Mouse (Mus musculus): ENCODE results near the gene Ivns1abp. TPM values are rescaled to one million over a fixed set of nuclear protein-coding genes. Genes with fewer than 3 reads are reported as not detected.

Ivns1abp gene
- polyA plus RNA-seq, 1 experiment = not detected

- TF ChIP-seq CTCF (IDR thresholded peaks at IDR 0.05; ENCODE audit: insufficient read depth, low read depth, low read length) (no peak), POLR2A (IDR thresholded peaks at IDR 0.05; ENCODE audit: insufficient read depth, low read depth, low read length) (no peak)
- no peaks in the 10 kb centered on the region for H3K4me1 ChIP-seq (ENCODE audit: control insufficient read depth, insufficient read depth, low read length)
- no peak overlapping the region for H3K4me3 ChIP-seq (ENCODE audit: insufficient read depth, low read depth, low read length)
- H3K27ac ChIP-seq (ENCODE audit: insufficient read depth, low read depth, low read length) = no peak overlapping the region
- 84% methylated on average over 2 of the region's 2 CpGs for WGBS
Observed at GRCm38 (mm10) chr1:151307059-151307458, 37.2 kb upstream of the Ivns1abp start.

DNA sequence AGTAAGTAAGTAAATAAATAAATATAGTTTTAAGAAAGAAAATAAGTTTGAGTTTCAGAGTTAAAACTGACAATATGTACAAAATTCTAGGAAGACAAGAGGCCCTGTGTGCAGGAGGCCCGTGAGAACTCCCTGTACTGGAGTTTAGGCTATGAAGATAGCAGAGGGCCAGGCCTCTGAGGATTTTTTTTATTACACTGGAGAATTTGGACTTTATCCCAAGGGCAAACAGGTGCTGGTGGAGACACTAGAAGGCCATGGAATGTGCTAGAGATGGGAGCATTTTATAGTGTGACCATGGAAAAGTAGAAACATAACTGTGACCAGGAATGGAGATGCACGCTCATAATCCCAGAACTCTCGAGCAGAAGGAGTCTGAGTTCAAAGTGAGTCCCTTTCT lies 36.5 kb upstream of the Ivns1abp start:
- no peak overlapping the region for H3K4me3 ChIP-seq (ENCODE audit: insufficient read depth, low read depth, low read length)
- WGBS = 89% methylated on average over 3 of the region's 3 CpGs
- TF ChIP-seq CTCF (IDR thresholded peaks at IDR 0.05; ENCODE audit: insufficient read depth, low read depth, low read length) = no peak
- no peak for TF ChIP-seq POLR2A (IDR thresholded peaks at IDR 0.05; ENCODE audit: insufficient read depth, low read depth, low read length)
- H3K4me1 ChIP-seq (ENCODE audit: control insufficient read depth, insufficient read depth, low read length) = no peaks in the 10 kb centered on the region
- no peak overlapping the region for H3K27ac ChIP-seq (ENCODE audit: insufficient read depth, low read depth, low read length)

DNA sequence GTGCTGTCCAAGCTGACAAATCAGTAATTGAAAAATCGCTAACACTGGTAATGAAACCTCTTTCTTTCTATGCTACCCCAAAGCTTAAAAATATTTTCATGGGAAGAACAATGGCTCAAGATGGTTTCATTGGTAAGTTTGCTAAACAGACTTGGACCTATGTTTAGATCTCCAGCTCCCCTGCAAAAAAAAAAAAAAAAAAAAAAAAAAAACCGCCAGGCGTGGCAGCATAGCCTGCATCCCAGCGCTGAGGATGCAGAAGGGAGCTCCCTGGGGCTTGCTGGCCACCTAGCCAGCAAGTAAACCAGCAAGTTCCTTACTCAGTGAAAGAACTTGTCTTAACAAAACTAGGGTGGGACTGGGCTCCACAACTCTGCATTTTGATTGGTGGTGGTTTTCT lies 35.8 kb upstream of the Ivns1abp start:
- H3K27ac ChIP-seq (ENCODE audit: insufficient read depth, low read depth, low read length) = no peak overlapping the region
- WGBS = 76% methylated on average over 4 of the region's 4 CpGs
- TF ChIP-seq POLR2A (IDR thresholded peaks at IDR 0.05; ENCODE audit: insufficient read depth, low read depth, low read length) (no peak), CTCF (IDR thresholded peaks at IDR 0.05; ENCODE audit: insufficient read depth, low read depth, low read length) (no peak)
- H3K4me3 ChIP-seq (ENCODE audit: insufficient read depth, low read depth, low read length) = no peak overlapping the region
- H3K4me1 ChIP-seq (ENCODE audit: control insufficient read depth, insufficient read depth, low read length) = no peaks in the 10 kb centered on the region

DNA sequence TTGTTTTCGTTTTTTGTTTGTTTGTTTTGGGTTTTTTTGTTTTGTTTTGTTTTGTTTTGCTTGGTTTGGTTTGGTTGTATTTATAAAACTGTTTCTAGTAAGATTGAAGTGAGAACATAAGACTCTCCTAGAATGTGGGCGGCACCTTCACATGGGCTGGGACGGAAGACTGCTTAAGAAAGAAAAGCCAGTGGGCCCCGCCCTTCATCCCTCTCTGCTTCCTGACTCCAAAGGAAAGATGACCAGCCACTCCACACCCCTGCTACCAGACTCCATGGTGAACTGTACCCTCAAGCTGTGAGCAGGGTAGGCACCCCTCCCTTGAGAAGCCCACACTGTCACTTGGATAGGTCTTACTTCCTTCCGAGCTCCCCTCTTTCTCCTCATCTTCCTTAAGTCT lies 33.8 kb upstream of the Ivns1abp start:
- H3K27ac ChIP-seq (ENCODE audit: insufficient read depth, low read depth, low read length) = no peak overlapping the region
- no peaks in the 10 kb centered on the region for H3K4me1 ChIP-seq (ENCODE audit: control insufficient read depth, insufficient read depth, low read length)
- H3K4me3 ChIP-seq (ENCODE audit: insufficient read depth, low read depth, low read length) = no peak overlapping the region
- 87% methylated on average over 5 of the region's 5 CpGs for WGBS
- no peak for TF ChIP-seq CTCF (IDR thresholded peaks at IDR 0.05; ENCODE audit: insufficient read depth, low read depth, low read length)
- TF ChIP-seq POLR2A (IDR thresholded peaks at IDR 0.05; ENCODE audit: insufficient read depth, low read depth, low read length) = no peak

DNA sequence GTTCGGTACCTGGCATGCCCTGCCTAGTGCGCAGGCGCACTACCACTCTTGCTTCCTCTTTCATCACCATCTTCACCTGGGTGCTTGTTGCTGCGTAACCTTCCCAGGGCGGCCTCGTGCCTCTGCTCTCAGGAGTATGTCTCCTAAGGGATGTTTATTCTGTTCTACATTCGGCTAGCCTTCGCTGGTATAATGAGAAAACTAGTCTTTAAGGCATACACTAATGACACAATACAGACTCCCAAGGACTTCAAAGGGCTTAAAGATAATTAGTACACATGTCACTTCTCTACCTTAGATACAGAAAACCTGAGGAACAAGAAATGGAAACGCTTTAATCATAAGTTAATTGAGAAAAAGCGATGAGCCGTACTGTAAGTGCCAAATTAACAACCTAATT lies 32.9 kb upstream of the Ivns1abp start:
- no peaks in the 10 kb centered on the region for H3K4me1 ChIP-seq (ENCODE audit: control insufficient read depth, insufficient read depth, low read length)
- no peak overlapping the region for H3K27ac ChIP-seq (ENCODE audit: insufficient read depth, low read depth, low read length)
- no peak overlapping the region for H3K4me3 ChIP-seq (ENCODE audit: insufficient read depth, low read depth, low read length)
- TF ChIP-seq CTCF (IDR thresholded peaks at IDR 0.05; ENCODE audit: insufficient read depth, low read depth, low read length) = no peak
- TF ChIP-seq POLR2A (IDR thresholded peaks at IDR 0.05; ENCODE audit: insufficient read depth, low read depth, low read length) = no peak
- WGBS = 79% methylated on average over 11 of the region's 11 CpGs

DNA sequence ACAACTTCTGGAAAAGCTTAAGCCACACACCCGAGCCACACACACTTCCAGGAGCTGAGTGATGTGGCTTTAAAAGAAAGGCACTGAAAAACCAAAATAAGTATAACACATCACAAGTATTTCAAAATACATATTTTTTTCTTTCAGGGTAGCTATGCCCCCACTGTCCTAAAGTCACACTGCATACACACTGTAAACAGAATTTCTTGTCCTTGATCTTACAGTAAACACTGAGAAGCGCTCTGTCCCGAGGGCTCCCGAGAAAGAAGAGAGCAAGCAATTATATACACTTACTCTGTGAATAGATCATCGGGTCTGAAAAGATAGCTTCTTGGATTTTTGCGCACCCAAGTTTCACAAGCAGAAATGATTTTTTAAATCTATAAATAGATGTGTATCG lies 25.0 kb upstream of the Ivns1abp start:
- Histone ChIP-seq H3K4me1 (ENCODE audit: control insufficient read depth, insufficient read depth, low read length) (no peaks in the 10 kb centered on the region), H3K4me3 (ENCODE audit: insufficient read depth, low read depth, low read length) (no peak overlapping the region), H3K27ac (ENCODE audit: insufficient read depth, low read depth, low read length) (no peak overlapping the region)
- 84% methylated on average over 7 of the region's 7 CpGs for WGBS
- TF ChIP-seq CTCF (IDR thresholded peaks at IDR 0.05; ENCODE audit: insufficient read depth, low read depth, low read length) (no peak), POLR2A (IDR thresholded peaks at IDR 0.05; ENCODE audit: insufficient read depth, low read depth, low read length) (no peak)

- TF ChIP-seq CTCF (IDR thresholded peaks at IDR 0.05; ENCODE audit: insufficient read depth, low read depth, low read length) (no peak), POLR2A (IDR thresholded peaks at IDR 0.05; ENCODE audit: insufficient read depth, low read depth, low read length) (no peak)
- no peak overlapping the region for H3K27ac ChIP-seq (ENCODE audit: insufficient read depth, low read depth, low read length)
- WGBS = 70% methylated on average over 4 of the region's 4 CpGs
- no peaks in the 10 kb centered on the region for H3K4me1 ChIP-seq (ENCODE audit: control insufficient read depth, insufficient read depth, low read length)
- no peak overlapping the region for H3K4me3 ChIP-seq (ENCODE audit: insufficient read depth, low read depth, low read length)
Observed at GRCm38 (mm10) chr1:151320408-151320807, 23.9 kb upstream of the Ivns1abp start.

DNA sequence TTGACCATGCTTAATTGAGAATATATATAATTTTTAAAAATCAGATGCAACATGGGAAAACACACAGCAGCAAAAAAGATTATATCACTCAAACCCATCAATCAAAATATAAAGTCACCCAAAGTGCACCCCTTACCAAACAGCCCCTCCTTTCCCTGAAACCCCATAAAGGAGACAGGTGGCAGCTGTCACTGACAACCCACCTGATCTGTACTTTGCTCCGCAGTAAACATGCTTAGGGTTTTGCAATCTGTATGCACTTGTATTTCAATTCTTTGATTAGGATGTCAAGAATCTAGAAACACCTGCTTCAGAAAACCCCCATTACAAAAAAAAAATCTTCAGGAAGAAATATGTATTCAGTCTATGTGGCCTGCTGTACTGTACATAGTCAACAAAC lies 18.9 kb upstream of the Ivns1abp start:
- no peak overlapping the region for H3K4me3 ChIP-seq (ENCODE audit: insufficient read depth, low read depth, low read length)
- WGBS = 96% methylated on average over 1 of the region's 1 CpGs
- TF ChIP-seq CTCF (IDR thresholded peaks at IDR 0.05; ENCODE audit: insufficient read depth, low read depth, low read length) (no peak), POLR2A (IDR thresholded peaks at IDR 0.05; ENCODE audit: insufficient read depth, low read depth, low read length) (no peak)

DNA sequence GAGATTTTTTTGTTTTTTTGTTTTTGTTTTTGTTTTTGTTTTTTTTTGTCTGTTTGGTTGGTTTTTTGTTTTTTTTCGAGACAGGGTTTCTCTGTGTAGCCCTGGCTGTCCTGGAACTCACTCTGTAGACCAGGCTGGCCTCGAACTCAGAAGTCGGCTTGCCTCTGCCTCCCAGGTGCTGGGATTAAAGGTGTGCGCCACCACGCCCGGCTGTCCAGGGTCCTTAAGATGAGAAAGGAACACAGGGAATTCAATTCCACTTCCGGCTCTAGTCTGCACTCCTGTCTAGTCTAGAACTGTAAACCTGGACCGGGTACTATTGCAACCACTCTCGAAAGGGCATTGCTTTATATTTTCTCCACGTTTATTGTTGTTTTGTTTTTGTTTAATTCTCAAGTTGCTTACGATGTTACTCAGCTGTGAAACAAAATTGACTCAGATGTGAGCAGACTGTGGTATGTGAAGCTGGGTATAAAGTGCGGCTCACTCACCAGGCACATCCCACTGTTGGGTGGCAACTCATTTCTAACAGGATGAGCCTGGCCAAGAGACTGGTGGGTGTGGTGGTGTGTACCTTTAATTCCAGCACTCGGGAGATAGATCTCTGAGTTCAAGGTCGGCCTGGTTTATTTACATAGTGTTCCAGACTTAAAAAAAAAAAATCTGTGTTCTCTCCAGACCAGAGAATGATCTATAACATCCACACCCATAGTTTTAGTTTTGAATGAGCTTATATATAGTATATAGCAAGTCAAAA lies 15.8 kb upstream of the Ivns1abp start:
- TF ChIP-seq CTCF (IDR thresholded peaks at IDR 0.05; ENCODE audit: insufficient read depth, low read depth, low read length) = no peak
- no peak for TF ChIP-seq POLR2A (IDR thresholded peaks at IDR 0.05; ENCODE audit: insufficient read depth, low read depth, low read length)
- Histone ChIP-seq H3K27ac (ENCODE audit: insufficient read depth, low read depth, low read length) (no peak overlapping the region), H3K4me3 (ENCODE audit: insufficient read depth, low read depth, low read length) (no peak overlapping the region), H3K4me1 (ENCODE audit: control insufficient read depth, insufficient read depth, low read length) (no peaks in the 10 kb centered on the region)
- WGBS = 89% methylated on average over 14 of the region's 14 CpGs

More for the DNA sequence above, 18.9 kb upstream of the Ivns1abp start:
- Histone ChIP-seq H3K27ac (ENCODE audit: insufficient read depth, low read depth, low read length) (no peak overlapping the region), H3K4me1 (ENCODE audit: control insufficient read depth, insufficient read depth, low read length) (no peaks in the 10 kb centered on the region)
